Mouse (Mus musculus) forebrain, embryonic 14.5 days (tissue): ENCODE data around the gene Clic1. TPM values are rescaled to one million over a fixed set of nuclear protein-coding genes. Genes with fewer than 3 reads are reported as not detected.

ENCODE experiments used
- ATAC-seq: fragments of 200-750 bp; cut with Nextera tagmentation; 2 replicates; pipeline ENCODE4 v1.8.0; 2017; ENCODE audit warnings: mild to moderate bottlenecking, moderate library complexity
- DNase-seq: peaks from one replicate; pipeline ENCODE4 v3.0.0-alpha.2; 2015; ENCODE audit warnings: low spot score
- H3K27ac ChIP-seq: fragments of 300-500 bp; sonication (generic); 2 replicates; pipeline ENCODE4 v1.5.1; 2014; ENCODE audit warnings: low read depth, mild to moderate bottlenecking, control low read depth, low read length, moderate library complexity
- H3K27me3 ChIP-seq: fragments of 300-500 bp; sonication (generic); replicated peaks from 2 replicates; pipeline ENCODE4 v1.6.1; 2014; ENCODE audit warnings: low read length, control low read depth, mixed read lengths; ENCODE audit not compliant: control insufficient read depth, insufficient read depth
- H3K36me3 ChIP-seq: fragments of 300-500 bp; sonication (generic); 2 replicates; pipeline ENCODE4 v1.6.1; 2014; ENCODE audit warnings: low read length, control low read depth; ENCODE audit not compliant: control insufficient read depth, insufficient read depth
- H3K4me1 ChIP-seq: fragments of 300-500 bp; sonication (generic); 2 replicates; pipeline ENCODE4 v1.6.1; 2014; ENCODE audit warnings: antibody characterized with exemption, low read length, control low read depth; ENCODE audit not compliant: control insufficient read depth, insufficient read depth
- H3K4me2 ChIP-seq: fragments of 300-500 bp; sonication (generic); 2 replicates; pipeline ENCODE4 v1.6.1; 2014; ENCODE audit warnings: mild to moderate bottlenecking, control low read depth, low read length
- H3K4me3 ChIP-seq: fragments of 300-500 bp; sonication (generic); 2 replicates; pipeline ENCODE4 v1.5.1; 2014; ENCODE audit warnings: low read depth, low read length, control low read depth
- H3K9ac ChIP-seq: fragments of 300-500 bp; sonication (generic); 2 replicates; pipeline ENCODE4 v1.6.1; 2014; ENCODE audit warnings: mild to moderate bottlenecking, low read length, control low read depth, moderate library complexity
- H3K9me3 ChIP-seq: fragments of 300-500 bp; sonication (generic); replicated peaks from 2 replicates; pipeline ENCODE4 v1.6.1; 2016; ENCODE audit warnings: low read length, control low read depth, mixed read lengths; ENCODE audit not compliant: control insufficient read depth
- WGBS: fragments of 180-500 bp; shearing (Covaris S2); extraction: QIAGEN DNeasy Blood & Tissue Kit; methylation state at CpG from one replicate; pipeline ENCODE4 v1.1.7; 2014; 5-methylcytosine and 5-hydroxymethylcytosine counted together
- polyA plus RNA-seq: library from polyadenylated mRNA; unstranded; fragments of >200 nt; fragmentation: Nextera tagmentation; extraction: Ambion mirVana; gene quantifications from 2 replicates; pipeline ENCODE4 v1.2.1, GENCODE M21; 2014

Gene Clic1
- polyA plus RNA-seq, 1 experiment from 2014 or later: 37.3 TPM

DNA sequence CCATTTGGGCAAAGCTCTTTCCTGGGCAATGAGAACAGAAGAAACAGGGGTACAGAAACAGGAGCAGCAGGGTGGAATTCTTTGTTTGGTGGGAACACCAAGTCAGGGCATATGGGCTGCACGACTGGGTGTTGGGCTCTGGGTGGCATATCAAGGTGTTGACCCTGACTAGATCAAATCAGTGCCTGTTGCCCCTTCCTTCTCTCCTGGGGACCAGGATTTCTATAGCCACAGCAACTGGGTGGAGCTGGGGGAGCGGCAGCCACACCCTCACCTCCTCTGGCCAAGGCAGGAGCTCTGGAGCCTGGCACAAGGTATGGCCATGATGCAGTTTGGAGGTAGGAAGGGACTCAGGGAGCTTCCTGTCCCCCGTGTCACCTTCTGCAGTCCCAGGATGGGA, 31.6 kb upstream of the Clic1 start:
- no peak overlapping the region for H3K4me3 ChIP-seq
- no peak for DNase-seq
- H3K27me3 ChIP-seq: no peaks in the 10 kb centered on the region
- no peak overlapping the region for H3K27ac ChIP-seq
- no peak overlapping the region for H3K4me2 ChIP-seq
- H3K9ac ChIP-seq: no peak overlapping the region
- H3K9me3 ChIP-seq: no peaks in the 10 kb centered on the region
- 82% methylated on average over 3 of the region's 3 CpGs for WGBS
- H3K36me3 ChIP-seq: peaks cover 42% of the 10 kb centered on the region
- H3K4me1 ChIP-seq: peaks cover 4% of the 10 kb centered on the region; the same call in 1 of the 2 replicates
- ATAC-seq: no peak

DNA sequence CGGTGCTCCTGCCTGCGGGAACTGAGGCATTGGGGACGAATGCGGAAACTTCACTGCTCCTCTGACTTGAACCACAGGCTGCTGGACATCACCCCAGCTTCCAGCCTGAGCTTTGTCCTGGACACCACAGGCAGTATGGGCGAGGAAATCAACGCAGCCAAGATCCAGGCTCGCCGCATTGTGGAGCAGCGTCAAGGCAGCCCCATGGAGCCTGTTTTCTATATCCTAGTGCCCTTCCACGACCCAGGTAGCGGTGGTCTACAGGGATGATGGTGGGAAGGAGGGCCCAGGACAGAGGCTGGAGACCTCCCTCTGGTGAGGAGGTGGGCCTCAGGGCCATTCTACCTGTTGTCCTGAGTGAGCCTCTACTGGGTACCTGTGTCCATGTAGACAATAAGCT, 29.9 kb upstream of the Clic1 start:
- 73% methylated on average over 11 of the region's 11 CpGs for WGBS
- Histone ChIP-seq H3K27me3 (no peaks in the 10 kb centered on the region), H3K36me3 (peaks cover 25% of the 10 kb centered on the region), H3K4me2 (no peak overlapping the region), H3K27ac (no peak overlapping the region), H3K9ac (no peak overlapping the region), H3K9me3 (no peaks in the 10 kb centered on the region), H3K4me3 (no peak overlapping the region), H3K4me1 (peaks cover 4% of the 10 kb centered on the region; the same call in 1 of the 2 replicates)
- ATAC-seq (no peak), DNase-seq (no peak)

GRCm38 (mm10) chr17:35020551-35020950, 29.2 kb upstream of the Clic1 start:
- H3K9ac ChIP-seq: no peak overlapping the region
- H3K4me1 ChIP-seq: peaks cover 4% of the 10 kb centered on the region; the same call in 1 of the 2 replicates
- no peaks in the 10 kb centered on the region for H3K27me3 ChIP-seq
- 79% methylated on average over 8 of the region's 8 CpGs for WGBS
- no peak overlapping the region for H3K27ac ChIP-seq
- peaks cover 18% of the 10 kb centered on the region for H3K36me3 ChIP-seq
- DNase-seq (no peak), ATAC-seq (no peak)
- no peak overlapping the region for H3K4me3 ChIP-seq
- H3K9me3 ChIP-seq: no peaks in the 10 kb centered on the region
- H3K4me2 ChIP-seq: no peak overlapping the region

- Histone ChIP-seq H3K9me3 (no peaks in the 10 kb centered on the region), H3K4me2 (0 out of 2 replicates have a peak overlapping the region, but pooled peaks have one; percentile 5), H3K36me3 (peaks cover 11% of the 10 kb centered on the region), H3K4me3 (no peak overlapping the region), H3K4me1 (peaks cover 7% of the 10 kb centered on the region), H3K9ac (no peak overlapping the region; the same call in 1 of the 2 replicates), H3K27me3 (no peaks in the 10 kb centered on the region), H3K27ac (no peak overlapping the region)
- WGBS: 6% methylated on average over 17 of the region's 17 CpGs
- DNase-seq: peak; percentile 81
- peak; percentile 72 for ATAC-seq
Observed at GRCm38 (mm10) chr17:35021163-35021808, 28.5 kb upstream of the Clic1 start.

DNA sequence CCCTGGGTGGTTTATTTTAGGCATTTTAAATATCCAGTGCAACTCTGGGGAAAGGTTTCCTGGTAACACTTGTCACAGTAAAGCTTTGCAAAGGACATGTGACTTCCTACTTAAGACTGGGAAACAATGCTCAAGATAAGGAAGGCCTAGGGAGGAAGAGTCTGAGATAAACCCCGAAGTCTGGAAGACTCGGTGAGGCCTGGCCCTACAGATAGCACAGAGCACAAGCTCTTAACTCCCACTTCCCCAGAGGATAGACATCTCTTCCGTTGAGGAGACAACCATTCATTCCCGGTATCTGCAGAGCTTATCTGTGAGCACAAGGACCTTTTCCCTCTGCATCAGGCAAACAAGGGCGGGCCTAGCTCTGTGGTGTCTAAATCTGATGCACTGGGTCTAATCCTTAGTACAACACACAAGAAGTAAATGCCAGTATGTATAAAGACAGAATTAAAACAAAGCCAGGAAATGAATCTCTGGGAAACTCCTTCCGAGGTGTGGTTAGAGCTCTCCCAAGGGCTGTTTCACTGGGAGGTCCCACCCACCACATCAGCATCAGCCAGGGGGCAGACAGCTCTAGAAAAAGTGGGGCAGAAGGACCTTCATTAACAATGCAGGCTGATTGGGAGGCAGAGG, 27.8 kb upstream of the Clic1 start:
- no peak for ATAC-seq
- Histone ChIP-seq H3K4me2 (0 out of 2 replicates have a peak overlapping the region, but pooled peaks have one; percentile 5), H3K9me3 (no peaks in the 10 kb centered on the region), H3K36me3 (peaks cover 5% of the 10 kb centered on the region; the same call in 1 of the 2 replicates), H3K27me3 (no peaks in the 10 kb centered on the region), H3K9ac (no peak overlapping the region; the same call in 1 of the 2 replicates), H3K4me1 (peaks cover 7% of the 10 kb centered on the region), H3K27ac (no peak overlapping the region), H3K4me3 (no peak overlapping the region)
- 60% methylated on average over 6 of the region's 6 CpGs for whole genome bisulfite sequencing
- DNase-seq: no peak

GRCm38 (mm10) chr17:35022541-35023060, 27.2 kb upstream of the Clic1 start:
- H3K4me2 ChIP-seq: no peak overlapping the region
- no peaks in the 10 kb centered on the region for H3K36me3 ChIP-seq
- ATAC-seq (no peak), DNase-seq (no peak)
- no peaks in the 10 kb centered on the region for H3K27me3 ChIP-seq
- 94% methylated on average over 8 of the region's 8 CpGs for WGBS
- H3K9me3 ChIP-seq: no peaks in the 10 kb centered on the region
- H3K4me3 ChIP-seq: no peak overlapping the region
- H3K4me1 ChIP-seq: peaks cover 11% of the 10 kb centered on the region
- no peak overlapping the region for H3K27ac ChIP-seq
- H3K9ac ChIP-seq: no peak overlapping the region

GRCm38 (mm10) chr17:35023221-35023620, 26.5 kb upstream of the Clic1 start:
- Histone ChIP-seq H3K27me3 (no peaks in the 10 kb centered on the region), H3K4me3 (no peak overlapping the region), H3K9ac (no peak overlapping the region), H3K4me2 (no peak overlapping the region), H3K36me3 (no peaks in the 10 kb centered on the region), H3K9me3 (no peaks in the 10 kb centered on the region), H3K27ac (no peak overlapping the region), H3K4me1 (peaks cover 14% of the 10 kb centered on the region)
- WGBS: 86% methylated on average over 5 of the region's 5 CpGs
- DNase-seq (no peak), ATAC-seq (no peak)

DNA sequence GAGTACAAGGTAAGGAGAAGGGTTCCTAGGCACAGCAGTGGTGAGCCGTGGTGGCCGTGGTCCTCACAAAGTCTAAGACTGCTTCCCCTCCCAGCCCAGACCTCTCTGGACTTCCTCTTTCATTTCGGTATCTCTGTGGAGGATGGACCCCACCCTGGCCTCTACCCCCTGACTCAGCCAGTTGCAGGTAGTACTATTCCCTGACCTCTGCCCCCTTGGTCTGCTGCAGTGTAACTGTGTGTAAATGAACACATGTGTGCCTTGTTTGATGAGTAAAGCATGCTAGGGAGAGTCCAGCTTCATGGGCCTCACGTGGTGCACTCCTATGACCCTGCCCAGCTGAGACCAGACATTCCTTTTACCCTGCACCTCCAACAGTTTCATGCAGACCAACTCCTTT, 26.0 kb upstream of the Clic1 start:
- Histone ChIP-seq H3K27ac (no peak overlapping the region), H3K4me1 (peaks cover 14% of the 10 kb centered on the region), H3K9me3 (no peaks in the 10 kb centered on the region), H3K9ac (no peak overlapping the region), H3K36me3 (no peaks in the 10 kb centered on the region), H3K27me3 (no peaks in the 10 kb centered on the region), H3K4me3 (no peak overlapping the region), H3K4me2 (no peak overlapping the region)
- no peak for DNase-seq
- WGBS: 88% methylated on average over 4 of the region's 4 CpGs
- no peak for ATAC-seq

GRCm38 (mm10) chr17:35024261-35024660, 25.5 kb upstream of the Clic1 start:
- no peak for ATAC-seq

More at GRCm38 (mm10) chr17:35024261-35024660, 25.5 kb upstream of the Clic1 start:
- no peak overlapping the region for H3K4me2 ChIP-seq
- H3K36me3 ChIP-seq: no peaks in the 10 kb centered on the region
- H3K4me3 ChIP-seq: no peak overlapping the region
- DNase-seq: no peak
- peaks cover 14% of the 10 kb centered on the region for H3K4me1 ChIP-seq
- no peak overlapping the region for H3K9ac ChIP-seq
- H3K9me3 ChIP-seq: no peaks in the 10 kb centered on the region
- no peaks in the 10 kb centered on the region for H3K27me3 ChIP-seq
- 79% methylated on average over 13 of the region's 13 CpGs for WGBS
- H3K27ac ChIP-seq: no peak overlapping the region
